Mouse (Mus musculus) limb, embryonic 11.5 days (tissue): ENCODE measurements at regions not wholly inside any gene's neighbourhood (a gene's known extent, or its start where the extent isn't known, plus 50 kb on each side); places are given as distances from the start of the nearest gene placed in this dataset.
A peak's percentile ranks its signal among the peaks of the same experiment; 100 is the strongest.

Experiments used
- ATAC-seq: fragments of 200-750 bp; cut with Nextera tagmentation; 2 replicates; pipeline ENCODE4 v1.8.0; 2017; ENCODE audit warnings: low read depth; ENCODE audit not compliant: insufficient number of reproducible peaks, low FRiP score, low TSS enrichment
- DNase-seq: peaks from one replicate; pipeline ENCODE4 v3.0.0-alpha.2; 2015; ENCODE audit warnings: low spot score
- H3K27ac ChIP-seq: fragments of 300-500 bp; sonication (generic); replicated peaks from 2 replicates; pipeline ENCODE4 v1.5.1; 2014; ENCODE audit warnings: low read depth, mild to moderate bottlenecking, low read length
- H3K27me3 ChIP-seq: fragments of 300-500 bp; sonication (generic); 2 replicates; pipeline ENCODE4 v1.6.1; 2014; ENCODE audit warnings: mild to moderate bottlenecking, low read length, mixed read lengths; ENCODE audit not compliant: control insufficient read depth, insufficient read depth
- H3K36me3 ChIP-seq: fragments of 300-500 bp; sonication (generic); 2 replicates; pipeline ENCODE4 v1.6.1; 2014; ENCODE audit warnings: mild to moderate bottlenecking, low read length, moderate library complexity, mixed read lengths; ENCODE audit not compliant: control insufficient read depth, insufficient read depth
- H3K4me1 ChIP-seq: fragments of 300-500 bp; sonication (generic); 2 replicates; pipeline ENCODE4 v1.6.1; 2014; ENCODE audit warnings: low read length, mixed read lengths; ENCODE audit not compliant: control insufficient read depth, insufficient read depth
- H3K4me2 ChIP-seq: fragments of 300-500 bp; sonication (generic); 2 replicates; pipeline ENCODE4 v1.6.1; 2014; ENCODE audit warnings: low read depth, mild to moderate bottlenecking, moderate library complexity; ENCODE audit not compliant: severe bottlenecking
- H3K4me3 ChIP-seq: fragments of 300-500 bp; sonication (generic); 2 replicates; pipeline ENCODE4 v1.5.1; 2014; ENCODE audit warnings: low read depth, low read length
- H3K9ac ChIP-seq: fragments of 300-500 bp; sonication (generic); 2 replicates; pipeline ENCODE4 v1.6.1; 2014; ENCODE audit warnings: mild to moderate bottlenecking, low read length
- H3K9me3 ChIP-seq: fragments of 300-500 bp; sonication (generic); 2 replicates; pipeline ENCODE4 v1.6.1; 2016; ENCODE audit warnings: low read length; ENCODE audit not compliant: control insufficient read depth
- WGBS: fragments of 180-500 bp; shearing (Covaris S2); extraction: QIAGEN DNeasy Blood & Tissue Kit; methylation state at CpG from one replicate; pipeline ENCODE4 v1.1.7; 2014; 5-methylcytosine and 5-hydroxymethylcytosine counted together

DNA sequence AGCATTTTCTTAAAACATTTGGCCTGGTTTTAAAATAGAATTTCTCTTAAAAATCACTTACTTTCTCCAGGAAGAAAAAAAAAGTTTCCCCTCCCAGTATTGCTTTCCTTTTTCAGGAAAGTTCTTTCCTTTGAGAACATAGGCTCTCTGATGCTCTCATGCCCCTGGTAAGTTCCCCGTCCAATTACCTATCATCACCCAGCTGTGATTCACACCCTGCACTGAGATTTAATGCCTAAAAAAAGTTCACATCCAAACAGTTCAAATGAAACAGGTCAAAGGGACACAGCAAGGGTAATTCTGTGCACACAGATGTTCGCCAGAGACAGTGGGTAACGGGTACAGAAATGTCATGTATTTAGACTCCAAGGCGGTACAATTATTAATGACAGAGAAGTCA, 191.8 kb upstream of the Tll1 start:
- DNase-seq (peak; percentile 34), ATAC-seq (no peak)
- no peaks in the 10 kb centered on the region for H3K9me3 ChIP-seq
- 21% methylated on average over 4 of the region's 4 CpGs for whole genome bisulfite sequencing
- no peak overlapping the region for H3K4me2 ChIP-seq
- no peak overlapping the region for H3K4me3 ChIP-seq
- no peak overlapping the region for H3K27ac ChIP-seq
- peaks cover 2% of the 10 kb centered on the region; the same call in 1 of the 2 replicates for H3K4me1 ChIP-seq
- H3K27me3 ChIP-seq: no peaks in the 10 kb centered on the region
- no peak overlapping the region for H3K9ac ChIP-seq
- H3K36me3 ChIP-seq: no peaks in the 10 kb centered on the region

DNA sequence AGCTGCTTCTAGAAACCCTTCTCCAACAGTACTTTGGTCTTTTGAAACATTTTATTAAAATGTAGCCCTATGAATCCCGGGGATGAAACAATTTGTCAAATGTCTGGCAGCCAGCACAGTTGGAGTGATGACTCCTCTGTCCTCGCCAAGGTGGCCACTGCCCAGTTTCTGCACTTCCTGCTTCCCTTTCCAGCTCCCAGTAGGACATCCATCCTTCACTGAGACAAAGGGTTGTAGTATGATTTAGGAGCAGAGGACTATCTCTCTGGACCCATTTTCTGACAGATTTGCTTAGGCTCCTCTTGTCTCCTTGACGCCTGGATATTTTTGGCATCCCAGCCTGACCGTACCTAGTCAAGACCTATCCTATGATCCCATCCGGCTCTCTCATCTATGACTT, 189.7 kb upstream of the Tll1 start:
- peaks cover 2% of the 10 kb centered on the region; the same call in 1 of the 2 replicates for H3K4me1 ChIP-seq
- H3K4me2 ChIP-seq: no peak overlapping the region
- H3K9me3 ChIP-seq: no peaks in the 10 kb centered on the region
- DNase-seq (no peak), ATAC-seq (no peak)
- H3K27me3 ChIP-seq: no peaks in the 10 kb centered on the region
- WGBS: 90% methylated on average over 5 of the region's 5 CpGs
- H3K4me3 ChIP-seq: no peak overlapping the region
- no peak overlapping the region for H3K9ac ChIP-seq
- no peak overlapping the region for H3K27ac ChIP-seq
- H3K36me3 ChIP-seq: no peaks in the 10 kb centered on the region

DNA sequence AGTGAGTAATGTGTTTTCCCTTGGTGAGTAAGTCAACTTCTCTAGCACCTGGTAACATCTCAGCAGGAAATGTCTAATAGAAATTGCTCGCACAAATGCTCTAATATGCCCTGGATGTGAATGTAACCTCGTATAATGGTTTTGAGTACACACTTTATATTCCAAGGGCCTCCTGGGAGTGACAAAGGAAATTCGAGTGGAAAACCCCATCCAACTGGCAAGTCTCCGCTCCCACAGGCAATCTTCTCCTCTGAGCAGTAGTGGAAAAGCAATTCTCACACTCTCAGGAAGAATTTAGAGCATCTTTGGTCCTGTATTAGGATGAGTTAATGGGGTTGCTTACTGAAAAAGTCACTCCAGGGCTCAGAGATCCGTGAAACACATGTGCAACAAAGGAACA, 183.4 kb upstream of the Tll1 start:
- Histone ChIP-seq H3K4me1 (peaks cover 2% of the 10 kb centered on the region; the same call in 1 of the 2 replicates), H3K27ac (no peak overlapping the region), H3K4me3 (no peak overlapping the region), H3K4me2 (no peak overlapping the region), H3K9me3 (no peaks in the 10 kb centered on the region), H3K36me3 (no peaks in the 10 kb centered on the region), H3K27me3 (no peaks in the 10 kb centered on the region), H3K9ac (no peak overlapping the region)
- DNase-seq (no peak), ATAC-seq (no peak)
- 48% methylated on average over 5 of the region's 5 CpGs for WGBS

DNA sequence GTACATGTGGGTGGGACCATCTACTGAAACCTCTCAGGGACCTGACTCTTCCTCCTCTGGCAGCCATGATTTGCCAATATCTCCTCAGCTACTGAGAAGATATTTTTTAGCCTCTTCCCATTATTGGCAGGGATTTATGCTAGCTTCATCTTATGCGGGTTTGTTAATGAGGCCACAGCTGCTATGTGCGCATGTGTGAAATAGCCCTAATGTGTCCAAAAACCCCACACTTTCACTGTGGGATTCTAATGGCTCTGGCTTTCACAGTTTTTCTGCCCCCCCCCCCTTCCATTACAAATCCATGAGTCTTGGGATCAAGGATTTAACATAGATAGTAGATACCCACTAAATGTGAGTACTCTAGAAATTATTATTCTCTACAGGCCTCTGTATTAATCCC, 182.2 kb upstream of the Tll1 start:
- Histone ChIP-seq H3K27me3 (no peaks in the 10 kb centered on the region), H3K36me3 (no peaks in the 10 kb centered on the region), H3K4me3 (no peak overlapping the region), H3K4me2 (no peak overlapping the region), H3K9me3 (no peaks in the 10 kb centered on the region), H3K9ac (no peak overlapping the region), H3K27ac (no peak overlapping the region), H3K4me1 (peaks cover 2% of the 10 kb centered on the region; the same call in 1 of the 2 replicates)
- WGBS: 100% methylated on average over 2 of the region's 2 CpGs
- ATAC-seq (no peak), DNase-seq (no peak)

DNA sequence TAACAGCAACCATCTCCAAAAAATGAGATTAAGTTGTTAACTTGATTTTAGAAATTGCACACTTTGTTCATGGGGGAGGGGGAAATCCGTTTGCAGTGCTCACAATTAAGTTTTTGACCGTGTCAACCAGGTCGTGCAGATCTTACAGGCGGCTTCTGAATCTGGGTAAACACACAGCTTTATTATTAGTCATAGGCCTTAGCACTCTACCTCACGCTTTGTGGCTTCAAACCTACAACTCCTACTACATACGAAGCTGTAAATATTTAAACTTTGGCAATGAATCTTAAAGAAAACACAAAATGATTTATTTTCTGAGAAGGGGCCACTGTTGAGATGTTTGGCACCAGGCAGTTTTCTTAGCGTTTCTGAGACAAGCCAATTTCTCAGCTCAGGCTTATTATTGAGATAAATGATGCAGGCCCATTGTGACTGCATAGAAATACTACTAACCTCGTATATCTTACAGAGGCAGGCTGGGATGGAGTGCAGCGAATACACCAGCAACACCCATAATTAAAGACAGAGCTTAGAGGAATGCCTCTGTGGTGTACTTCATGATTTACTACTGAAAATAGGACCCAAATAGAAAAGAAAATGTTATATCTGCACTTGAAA, 173.8 kb upstream of the Tll1 start:
- DNase-seq (no peak), ATAC-seq (no peak)
- H3K36me3 ChIP-seq: no peaks in the 10 kb centered on the region
- H3K4me1 ChIP-seq: no peaks in the 10 kb centered on the region
- no peak overlapping the region for H3K4me3 ChIP-seq
- H3K27ac ChIP-seq: no peak overlapping the region
- no peak overlapping the region for H3K4me2 ChIP-seq
- H3K9me3 ChIP-seq: no peaks in the 10 kb centered on the region
- WGBS: 62% methylated on average over 9 of the region's 9 CpGs
- H3K9ac ChIP-seq: no peak overlapping the region
- no peaks in the 10 kb centered on the region for H3K27me3 ChIP-seq

DNA sequence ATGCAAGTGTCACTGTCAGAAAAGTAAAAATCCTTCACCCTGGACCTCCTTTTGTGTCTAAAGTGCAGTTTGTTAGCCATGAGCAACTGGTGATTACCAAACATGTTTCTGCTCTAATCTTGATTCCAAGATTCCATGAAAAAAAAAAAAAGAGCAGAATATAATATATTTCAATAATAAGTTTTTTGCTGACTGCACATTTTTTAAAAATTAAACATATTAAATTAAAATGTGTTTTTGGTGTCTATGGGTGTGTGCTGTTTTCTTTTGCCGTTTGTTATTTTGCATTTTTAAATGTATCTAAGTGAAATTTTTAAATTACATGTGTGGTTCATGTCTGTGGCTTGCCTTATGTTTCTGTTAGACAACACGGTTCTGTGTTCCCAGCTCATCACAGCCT, 171.8 kb upstream of the Tll1 start:
- 81% methylated on average over 2 of the region's 2 CpGs for WGBS
- Histone ChIP-seq H3K4me2 (no peak overlapping the region), H3K4me3 (no peak overlapping the region), H3K4me1 (no peaks in the 10 kb centered on the region), H3K36me3 (no peaks in the 10 kb centered on the region), H3K27ac (no peak overlapping the region), H3K27me3 (no peaks in the 10 kb centered on the region), H3K9ac (no peak overlapping the region), H3K9me3 (no peaks in the 10 kb centered on the region)
- DNase-seq (no peak), ATAC-seq (no peak)

DNA sequence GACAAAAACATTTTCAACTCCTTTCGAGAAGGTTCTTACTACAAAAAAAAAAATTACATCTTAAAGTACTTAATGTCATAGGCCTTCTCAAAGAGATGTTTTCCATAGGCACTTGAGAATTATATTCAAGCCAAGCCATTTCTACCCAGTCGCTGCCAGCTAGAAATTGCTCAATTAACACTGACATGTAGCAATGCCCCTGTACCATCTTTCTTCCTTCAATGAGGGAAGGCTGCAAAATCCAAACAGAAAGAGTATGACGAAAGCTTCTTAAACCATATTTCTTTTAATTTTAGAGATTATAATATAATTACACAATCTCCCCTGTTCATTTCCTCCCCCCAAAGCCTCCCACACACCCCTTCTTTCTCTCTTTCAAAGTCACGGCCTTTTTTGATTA, 169.4 kb upstream of the Tll1 start:
- H3K27ac ChIP-seq: no peak overlapping the region
- no peaks in the 10 kb centered on the region for H3K36me3 ChIP-seq
- ATAC-seq: no peak
- H3K4me1 ChIP-seq: no peaks in the 10 kb centered on the region
- H3K4me2 ChIP-seq: no peak overlapping the region
- no peaks in the 10 kb centered on the region for H3K27me3 ChIP-seq
- no peak for DNase-seq
- H3K9me3 ChIP-seq: no peaks in the 10 kb centered on the region
- 93% methylated on average over 4 of the region's 4 CpGs for WGBS
- H3K4me3 ChIP-seq: no peak overlapping the region
- H3K9ac ChIP-seq: no peak overlapping the region

DNA sequence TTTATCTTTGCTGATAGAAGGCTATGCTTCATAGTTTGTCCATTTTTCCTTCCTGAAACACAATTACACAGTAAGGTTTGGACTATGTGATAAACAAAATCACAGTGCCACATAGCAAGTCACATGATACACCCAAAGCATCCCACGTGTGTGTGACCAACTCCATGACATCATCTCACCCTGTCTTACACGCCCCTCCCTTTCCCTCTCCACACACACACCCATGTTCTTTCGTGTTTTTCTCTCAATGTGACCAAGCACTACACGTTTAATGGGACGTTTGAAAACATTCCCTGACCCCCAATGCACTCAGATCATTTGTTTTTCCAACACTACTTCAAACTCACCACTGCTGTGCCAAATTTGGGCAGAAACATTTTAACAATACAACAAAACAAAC, 168.9 kb upstream of the Tll1 start:
- Histone ChIP-seq H3K27ac (no peak overlapping the region), H3K4me2 (no peak overlapping the region), H3K4me3 (no peak overlapping the region), H3K4me1 (no peaks in the 10 kb centered on the region), H3K36me3 (no peaks in the 10 kb centered on the region), H3K27me3 (no peaks in the 10 kb centered on the region), H3K9me3 (no peaks in the 10 kb centered on the region), H3K9ac (no peak overlapping the region)
- no peak for DNase-seq
- WGBS: 78% methylated on average over 5 of the region's 5 CpGs
- ATAC-seq: no peak

DNA sequence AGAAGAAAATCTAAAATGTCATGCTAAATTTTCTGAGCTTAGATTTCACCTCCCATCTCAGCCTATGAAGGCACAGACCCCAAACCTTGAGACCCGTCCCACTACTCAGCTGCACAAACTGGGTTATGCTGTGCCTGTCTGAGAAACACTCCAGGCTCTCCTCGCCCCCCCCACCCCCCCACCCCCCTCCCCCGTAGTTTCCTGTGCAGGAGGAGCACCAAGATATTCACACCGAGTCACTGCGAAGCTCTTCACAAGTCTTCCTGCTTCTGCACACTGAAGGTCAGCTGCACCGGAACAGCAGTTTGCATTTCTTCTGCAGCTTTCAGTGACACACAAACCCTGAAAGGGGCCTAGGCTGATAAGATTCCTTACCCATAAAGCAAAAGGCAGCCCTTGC, 163.9 kb upstream of the Tll1 start:
- ATAC-seq: no peak
- H3K4me3 ChIP-seq: no peak overlapping the region
- no peak for DNase-seq
- 28% methylated on average over 6 of the region's 6 CpGs for WGBS
- no peaks in the 10 kb centered on the region for H3K36me3 ChIP-seq
- H3K9ac ChIP-seq: no peak overlapping the region
- H3K27me3 ChIP-seq: no peaks in the 10 kb centered on the region
- no peaks in the 10 kb centered on the region for H3K4me1 ChIP-seq
- no peak overlapping the region for H3K4me2 ChIP-seq
- H3K9me3 ChIP-seq: no peaks in the 10 kb centered on the region
- H3K27ac ChIP-seq: no peak overlapping the region
